Mouse (Mus musculus) MEL (cell line): ENCODE data around the gene Dhrs7b. TPM values are rescaled to one million over a fixed set of nuclear protein-coding genes. Genes with fewer than 3 reads are reported as not detected.

ENCODE experiments used
- DNase-seq: peaks from one replicate; pipeline ENCODE4 v3.0.0; 2011; ENCODE audit warnings: low read depth, low spot score
- H3K27ac ChIP-seq: 2 replicates; pipeline ENCODE4 v1.5.1; 2012; ENCODE audit warnings: low read depth, mild to moderate bottlenecking, control low read depth, low read length, moderate library complexity; ENCODE audit not compliant: control insufficient read depth
- H3K27me3 ChIP-seq, 2 experiments: fragments of 150-350 bp in 1 of 2; sonication (generic) in 1 of 2; 2 replicates each; pipeline ENCODE4 v1.6.1; 2012; ENCODE audit warnings: low read length in 2 of 2, mild to moderate bottlenecking in 2 of 2, improper control_type of control experiment in 1 of 2, moderate library complexity in 1 of 2; ENCODE audit not compliant: insufficient read depth in 2 of 2, control insufficient read depth in 1 of 2
- H3K36me3 ChIP-seq, 2 experiments: 2 replicates each; pipeline ENCODE4 v1.6.1; 2012 to 2014; ENCODE audit warnings: low read length in 2 of 2, improper control_type of control experiment in 1 of 2, inconsistent platforms in 1 of 2, mild to moderate bottlenecking in 1 of 2; ENCODE audit not compliant: insufficient read depth in 2 of 2, control insufficient read depth in 1 of 2
- H3K4me1 ChIP-seq, 2 experiments: fragments of 150-350 bp in 1 of 2; sonication (generic) in 1 of 2; 2 replicates each; pipeline ENCODE4 v1.6.1; 2012; ENCODE audit warnings: low read length in 2 of 2, improper control_type of control experiment in 1 of 2, mild to moderate bottlenecking in 1 of 2; ENCODE audit not compliant: insufficient read depth in 2 of 2, control insufficient read depth in 1 of 2
- H3K4me3 ChIP-seq, 2 experiments: fragments of 150-350 bp in 1 of 2; sonication (generic) in 1 of 2; 2 replicates each; pipeline ENCODE4 v1.5.1; 2012; ENCODE audit warnings: low read depth in 2 of 2, low read length in 2 of 2, mild to moderate bottlenecking in 2 of 2, moderate library complexity in 2 of 2, control low read depth in 1 of 2, improper control_type of control experiment in 1 of 2; ENCODE audit not compliant: control insufficient read depth in 1 of 2, insufficient read depth in 1 of 2
- H3K79me2 ChIP-seq: 2 replicates; pipeline ENCODE4 v1.6.1; 2012; ENCODE audit warnings: mild to moderate bottlenecking, low read length, moderate library complexity; ENCODE audit not compliant: control insufficient read depth, poor library complexity, insufficient read depth
- H3K9ac ChIP-seq: 2 replicates; pipeline ENCODE4 v1.6.1; 2012; ENCODE audit warnings: low read depth, mild to moderate bottlenecking, control low read depth, low read length, moderate library complexity; ENCODE audit not compliant: control insufficient read depth, poor library complexity, severe bottlenecking
- H3K9me3 ChIP-seq: fragments of 150-350 bp; sonication (generic); replicated peaks from 2 replicates; pipeline ENCODE4 v1.6.1; 2012; ENCODE audit warnings: mild to moderate bottlenecking, low read length, improper control_type of control experiment, moderate library complexity; ENCODE audit not compliant: insufficient read depth
- BHLHE40 ChIP-seq: IDR thresholded peaks from 2 replicates; pipeline ENCODE4 v1.6.1; 2012; ENCODE audit warnings: low read depth, mild to moderate bottlenecking, inconsistent platforms, low read length, improper control_type of control experiment, borderline replicate concordance
- ELF1 ChIP-seq: IDR thresholded peaks from 2 replicates; pipeline ENCODE4 v1.6.1; 2014; ENCODE audit warnings: low read depth, mild to moderate bottlenecking, inconsistent platforms, low read length, improper control_type of control experiment, moderate library complexity
- EP300 ChIP-seq, 2 experiments: IDR thresholded peaks; 2 replicates each; pipeline ENCODE4 v1.6.1; 2011; ENCODE audit warnings: improper control_type of control experiment in 2 of 2, low read length in 2 of 2, low read depth in 1 of 2, mild to moderate bottlenecking in 1 of 2
- HCFC1 ChIP-seq: IDR thresholded peaks from 2 replicates; pipeline ENCODE4 v1.6.1; 2012; ENCODE audit warnings: low read depth, mild to moderate bottlenecking, inconsistent platforms, low read length, improper control_type of control experiment, moderate library complexity
- MAFK ChIP-seq: IDR thresholded peaks from 2 replicates; pipeline ENCODE4 v1.6.1; 2011; ENCODE audit warnings: low read depth, mild to moderate bottlenecking, low read length, improper control_type of control experiment, borderline replicate concordance
- MYC ChIP-seq: IDR thresholded peaks from 2 replicates; pipeline ENCODE4 v1.6.1; 2011; ENCODE audit warnings: low read depth, mild to moderate bottlenecking, low read length, improper control_type of control experiment, moderate library complexity
- POLR2A ChIP-seq, 2 experiments: IDR thresholded peaks; 2 replicates each; pipeline ENCODE4 v1.6.1; 2011 to 2012; ENCODE audit warnings: low read length in 2 of 2, mild to moderate bottlenecking in 2 of 2, control low read depth in 1 of 2, improper control_type of control experiment in 1 of 2, low read depth in 1 of 2, moderate library complexity in 1 of 2; ENCODE audit not compliant: control insufficient read depth in 1 of 2, insufficient read depth in 1 of 2, poor library complexity in 1 of 2
- POLR2AphosphoS2 ChIP-seq: IDR thresholded peaks from 2 replicates; pipeline ENCODE4 v1.6.1; 2011; ENCODE audit warnings: low read length, improper control_type of control experiment
- TAL1 ChIP-seq: IDR thresholded peaks from 2 replicates; pipeline ENCODE4 v1.6.1; 2012; ENCODE audit warnings: mild to moderate bottlenecking, inconsistent platforms, low read length, moderate library complexity, mixed read lengths
- TBP ChIP-seq: IDR thresholded peaks from 2 replicates; pipeline ENCODE4 v1.8.0; 2011; ENCODE audit warnings: low read depth, low read length, improper control_type of control experiment
- UBTF ChIP-seq: IDR thresholded peaks from 2 replicates; pipeline ENCODE4 v1.6.1; 2012; ENCODE audit warnings: low read depth, mild to moderate bottlenecking, inconsistent platforms, low read length, improper control_type of control experiment, moderate library complexity, borderline replicate concordance; ENCODE audit not compliant: insufficient read depth
- ZC3H11A ChIP-seq: IDR thresholded peaks from 2 replicates; pipeline ENCODE4 v1.6.1; 2012; ENCODE audit warnings: low read depth, mild to moderate bottlenecking, inconsistent platforms, low read length, improper control_type of control experiment
- ZMIZ1 ChIP-seq: IDR thresholded peaks from 2 replicates; pipeline ENCODE4 v1.6.1; 2012; ENCODE audit warnings: low read depth, mild to moderate bottlenecking, inconsistent platforms, low read length, improper control_type of control experiment, moderate library complexity
- polyA plus RNA-seq, 2 experiments: library from polyadenylated mRNA; stranded (reverse) in 1 of 2; unstranded in 1 of 2; fragments of >175 nt in 1 of 2; fragments of >200 nt in 1 of 2; gene quantifications; 2 replicates each; pipeline versions ENCODE4 v1.2.1 to v1.2.4; 2012; ENCODE audit warnings: low replicate concordance in 2 of 2, low read depth in 1 of 2; ENCODE audit not compliant: insufficient read length in 2 of 2, insufficient read depth in 1 of 2, missing spikeins in 1 of 2
- total RNA-seq: library from RNA; depleted of rRNA; stranded (reverse); fragments of 300-350 nt; gene quantifications from 2 replicates; pipeline ENCODE4 v1.2.3, GENCODE M21; 2012

Gene Dhrs7b
- total and polyA plus RNA-seq, 3 experiments: 49.5 to 94.7 (median 81.5) TPM

DNA sequence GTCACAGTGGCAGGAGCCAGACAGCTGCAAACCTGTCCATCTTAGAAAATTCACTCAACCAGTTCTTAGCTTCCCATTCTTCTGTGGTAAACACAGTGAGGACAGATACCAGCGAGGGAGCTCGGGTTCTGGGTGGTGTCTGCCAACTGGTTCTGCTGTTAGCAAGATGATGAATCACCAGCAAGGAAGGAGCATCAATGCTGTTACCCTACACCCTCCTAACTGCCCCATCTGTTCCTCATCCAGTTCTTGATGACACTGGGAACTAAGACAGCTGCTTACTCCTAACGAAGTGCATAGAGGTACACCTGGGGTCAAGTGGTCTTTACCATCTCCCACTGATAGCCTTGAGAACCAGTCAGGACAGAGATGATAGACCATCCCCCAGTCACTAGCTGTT is 26.2 kb downstream of the Dhrs7b start:
- Histone ChIP-seq H3K79me2 (no peaks in the 10 kb centered on the region), H3K27me3 (no peaks in the 10 kb centered on the region), H3K4me3 (no peak overlapping the region), H3K9me3 (no peaks in the 10 kb centered on the region), H3K4me1 (no peaks in the 10 kb centered on the region), H3K9ac (no peak overlapping the region), H3K36me3 (peaks cover 0 to 11% of the 10 kb centered on the region in 2 experiments; a peak in 2 of 4 replicates), H3K27ac (no peak overlapping the region)
- TF ChIP-seq ZMIZ1 (no peak), TAL1 (no peak), MYC (no peak), POLR2A (IDR thresholded peaks at IDR 0.05; ENCODE audit: control insufficient read depth in 1 of 2, insufficient read depth in 1 of 2, low read depth in 1 of 2, low read length in 2 of 2, poor library complexity in 1 of 2) (no peak), MAFK (no peak)
- no peak for DNase-seq

DNA sequence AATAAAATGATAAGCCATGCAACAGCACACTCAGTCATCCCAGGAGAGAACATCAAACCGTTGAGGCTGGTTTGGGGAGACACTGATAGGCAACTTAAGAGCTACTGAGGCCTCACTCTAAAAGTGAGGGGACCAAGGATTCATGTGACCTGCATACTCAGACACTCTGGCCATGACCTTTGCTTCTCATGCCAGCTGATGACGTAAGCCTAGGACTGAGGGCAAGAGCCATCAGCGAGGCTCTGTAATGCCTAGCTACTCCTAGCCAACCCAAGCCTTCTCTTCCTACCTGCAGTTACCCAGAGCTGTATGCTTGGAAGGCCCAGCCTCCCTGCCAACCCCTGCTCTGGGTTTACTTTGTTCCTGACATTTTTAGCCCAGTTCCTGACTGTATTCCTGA is 31.6 kb downstream of the Dhrs7b start:
- no peak overlapping the region for H3K9ac ChIP-seq
- no peaks in the 10 kb centered on the region for H3K9me3 ChIP-seq
- no peaks in the 10 kb centered on the region for H3K27me3 ChIP-seq
- H3K36me3 ChIP-seq: peaks cover 0 to 18% of the 10 kb centered on the region in 2 experiments; a peak in 2 of 4 replicates
- peaks cover 25% of the 10 kb centered on the region for H3K79me2 ChIP-seq
- H3K27ac ChIP-seq: no peak overlapping the region
- H3K4me3 ChIP-seq: no peak overlapping the region
- no peaks in the 10 kb centered on the region for H3K4me1 ChIP-seq
- no peak for TF ChIP-seq MYC
- TF ChIP-seq ELF1: no peak
- no peak for TF ChIP-seq TBP
- TF ChIP-seq EP300 (IDR thresholded peaks at IDR 0.05; ENCODE audit: low read depth in 1 of 2, low read length in 2 of 2): no peak
- TF ChIP-seq ZC3H11A: no peak
- peak; percentile 78 for TF ChIP-seq POLR2AphosphoS2
- TF ChIP-seq HCFC1: no peak
- no peak for TF ChIP-seq BHLHE40
- DNase-seq: no peak

DNA sequence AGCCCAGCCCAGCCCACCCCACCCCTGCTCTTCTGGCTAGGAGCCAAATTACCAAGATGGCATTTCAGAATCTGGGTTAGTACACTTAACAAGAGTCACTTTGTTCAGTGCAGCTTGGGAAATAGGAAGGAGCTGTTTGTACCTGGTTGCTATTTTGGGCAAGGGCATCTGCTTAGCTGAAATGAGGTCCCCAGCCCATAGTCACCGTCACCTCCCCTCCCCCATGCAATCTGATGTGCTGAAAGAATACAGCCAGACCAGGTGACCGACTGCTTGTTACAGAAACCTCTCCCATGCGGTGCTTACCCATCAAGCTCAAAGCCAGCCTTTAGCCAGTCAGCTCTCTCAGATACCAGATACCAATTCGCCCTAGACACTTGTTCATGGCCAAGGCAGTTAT is 32.8 kb downstream of the Dhrs7b start:
- Histone ChIP-seq H3K36me3 (peaks cover 0 to 22% of the 10 kb centered on the region in 2 experiments; a peak in 2 of 4 replicates), H3K79me2 (peaks cover 37% of the 10 kb centered on the region), H3K27me3 (no peaks in the 10 kb centered on the region)

More for the DNA sequence above, 32.8 kb downstream of the Dhrs7b start:
- no peak overlapping the region for H3K27ac ChIP-seq
- no peak overlapping the region for H3K9ac ChIP-seq
- H3K9me3 ChIP-seq: no peaks in the 10 kb centered on the region
- TF ChIP-seq ZMIZ1 (0 out of 2 replicates have a peak, but pooled peaks have one; percentile 0), UBTF (no peak)
- no peak for DNase-seq
- H3K4me1 ChIP-seq: no peaks in the 10 kb centered on the region
- no peak overlapping the region for H3K4me3 ChIP-seq
